Mouse (Mus musculus): Measurements from ENCODE around the gene Arhgef15. TPM values are rescaled to one million over a fixed set of nuclear protein-coding genes. Genes with fewer than 3 reads are reported as not detected.
"Not testable (repeated sequence)": the region's sequence is repeated elsewhere in the genome, so short reads cannot be mapped to it uniquely, and the experiment has no call there.

The Arhgef15 gene
- polyA plus RNA-seq, 1 experiment: 4.5 TPM

GRCm38 (mm10) chr11:68946001-68946400 lies 11.3 kb downstream of the Arhgef15 start:
- Histone ChIP-seq H3K4me1 (ENCODE audit: control insufficient read depth, insufficient read depth, low read length) (no peaks in the 10 kb centered on the region), H3K4me3 (replicated peaks; ENCODE audit: control insufficient read depth, low read depth, low read length) (no peak overlapping the region), H3K27ac (ENCODE audit: control insufficient read depth, insufficient read depth, low read depth, low read length, poor library complexity) (no peak overlapping the region)
- TF ChIP-seq CTCF (IDR thresholded peaks at IDR 0.05; ENCODE audit: control insufficient read depth, insufficient read depth, low read length) (no peak), POLR2A (IDR thresholded peaks at IDR 0.05; ENCODE audit: borderline replicate concordance, control insufficient read depth, low read depth, low read length) (no peak)
- WGBS: 80% methylated on average over 4 of the region's 4 CpGs

GRCm38 (mm10) chr11:68945245-68945644 lies 12.0 kb downstream of the Arhgef15 start:
- WGBS: 63% methylated on average over 2 of the region's 2 CpGs
- H3K4me1 ChIP-seq (ENCODE audit: control insufficient read depth, insufficient read depth, low read length): no peaks in the 10 kb centered on the region
- TF ChIP-seq POLR2A (IDR thresholded peaks at IDR 0.05; ENCODE audit: borderline replicate concordance, control insufficient read depth, low read depth, low read length) (no peak), CTCF (IDR thresholded peaks at IDR 0.05; ENCODE audit: control insufficient read depth, insufficient read depth, low read length) (no peak)
- no peak overlapping the region for H3K4me3 ChIP-seq (replicated peaks; ENCODE audit: control insufficient read depth, low read depth, low read length)
- H3K27ac ChIP-seq (ENCODE audit: control insufficient read depth, insufficient read depth, low read depth, low read length, poor library complexity): no peak overlapping the region

GRCm38 (mm10) chr11:68942731-68943130 lies 14.5 kb downstream of the Arhgef15 start:
- 88% methylated on average over 8 of the region's 8 CpGs for WGBS
- TF ChIP-seq CTCF (IDR thresholded peaks at IDR 0.05; ENCODE audit: control insufficient read depth, insufficient read depth, low read length): no peak
- TF ChIP-seq POLR2A (IDR thresholded peaks at IDR 0.05; ENCODE audit: borderline replicate concordance, control insufficient read depth, low read depth, low read length): no peak
- Histone ChIP-seq H3K4me1 (ENCODE audit: control insufficient read depth, insufficient read depth, low read length) (no peaks in the 10 kb centered on the region), H3K4me3 (replicated peaks; ENCODE audit: control insufficient read depth, low read depth, low read length) (no peak overlapping the region), H3K27ac (ENCODE audit: control insufficient read depth, insufficient read depth, low read depth, low read length, poor library complexity) (no peak overlapping the region)

- 57% methylated on average over 4 of the region's 4 CpGs for WGBS
- Histone ChIP-seq H3K4me1 (ENCODE audit: control insufficient read depth, insufficient read depth, low read length) (no peaks in the 10 kb centered on the region), H3K27ac (ENCODE audit: control insufficient read depth, insufficient read depth, low read depth, low read length, poor library complexity) (no peak overlapping the region), H3K4me3 (replicated peaks; ENCODE audit: control insufficient read depth, low read depth, low read length) (no peak overlapping the region)
- TF ChIP-seq POLR2A (IDR thresholded peaks at IDR 0.05; ENCODE audit: borderline replicate concordance, control insufficient read depth, low read depth, low read length): no peak
- TF ChIP-seq CTCF (IDR thresholded peaks at IDR 0.05; ENCODE audit: control insufficient read depth, insufficient read depth, low read length): no peak
Observed at GRCm38 (mm10) chr11:68940516-68940915, 16.8 kb downstream of the Arhgef15 start.

GRCm38 (mm10) chr11:68939451-68940304 lies 17.6 kb downstream of the Arhgef15 start:
- peak overlapping the region; percentile 51 for H3K4me3 ChIP-seq (replicated peaks; ENCODE audit: control insufficient read depth, low read depth, low read length)
- no peak overlapping the region for H3K27ac ChIP-seq (ENCODE audit: control insufficient read depth, insufficient read depth, low read depth, low read length, poor library complexity)
- H3K4me1 ChIP-seq (ENCODE audit: control insufficient read depth, insufficient read depth, low read length): no peaks in the 10 kb centered on the region
- WGBS: under 1% methylated on average over 16 of the region's 16 CpGs
- no peak for TF ChIP-seq CTCF (IDR thresholded peaks at IDR 0.05; ENCODE audit: control insufficient read depth, insufficient read depth, low read length)
- no peak; the same call in 1 of the 2 replicates for TF ChIP-seq POLR2A (IDR thresholded peaks at IDR 0.05; ENCODE audit: borderline replicate concordance, control insufficient read depth, low read depth, low read length)

- H3K4me1 ChIP-seq (ENCODE audit: control insufficient read depth, insufficient read depth, low read length); H3K4me3 ChIP-seq (replicated peaks; ENCODE audit: control insufficient read depth, low read depth, low read length); H3K27ac ChIP-seq (ENCODE audit: control insufficient read depth, insufficient read depth, low read depth, low read length, poor library complexity): not testable (repeated sequence)
- WGBS: 83% methylated on average over 4 of the region's 4 CpGs
Observed at GRCm38 (mm10) chr11:68936951-68937350, 20.3 kb downstream of the Arhgef15 start.

DNA sequence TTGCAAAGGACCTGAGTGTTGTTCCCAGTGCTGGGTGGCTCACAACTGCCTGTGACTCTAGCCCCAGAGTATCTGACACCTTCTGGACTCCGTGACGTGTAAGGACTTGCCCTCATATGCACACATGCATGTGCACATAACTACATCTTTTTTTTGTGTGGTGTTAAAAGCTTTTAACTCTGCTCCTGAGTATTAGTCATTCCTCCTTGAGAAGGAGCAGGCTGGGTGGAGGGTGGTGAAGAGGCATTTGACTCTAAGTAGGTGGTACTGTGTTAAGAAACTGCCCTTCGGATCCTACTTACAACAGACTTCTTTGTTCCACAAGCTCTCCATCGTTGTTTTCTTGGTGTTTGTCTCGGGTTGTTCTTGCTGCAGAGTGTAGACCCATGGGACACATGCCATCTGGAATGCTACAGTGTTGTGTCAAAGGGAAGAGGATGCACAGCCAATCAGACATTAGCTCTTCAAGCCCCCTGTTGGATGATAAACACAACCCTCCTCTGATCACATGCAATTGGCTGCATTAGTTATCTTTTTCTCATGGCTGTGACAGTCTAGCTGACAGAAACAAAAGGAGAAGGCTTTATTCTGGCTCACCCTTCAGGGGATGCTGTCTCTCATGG lies 23.3 kb downstream of the Arhgef15 start:
- H3K4me1 ChIP-seq (ENCODE audit: control insufficient read depth, insufficient read depth, low read length): no peaks in the 10 kb centered on the region
- no peak overlapping the region for H3K4me3 ChIP-seq (replicated peaks; ENCODE audit: control insufficient read depth, low read depth, low read length)
- 78% methylated on average over 5 of the region's 5 CpGs for WGBS
- H3K27ac ChIP-seq (ENCODE audit: control insufficient read depth, insufficient read depth, low read depth, low read length, poor library complexity): no peak overlapping the region
- no peak for TF ChIP-seq POLR2A (IDR thresholded peaks at IDR 0.05; ENCODE audit: borderline replicate concordance, control insufficient read depth, low read depth, low read length)
- TF ChIP-seq CTCF (IDR thresholded peaks at IDR 0.05; ENCODE audit: control insufficient read depth, insufficient read depth, low read length): no peak

- H3K4me3 ChIP-seq (replicated peaks; ENCODE audit: control insufficient read depth, low read depth, low read length): no peak overlapping the region
- WGBS: 77% methylated on average over 6 of the region's 6 CpGs
- TF ChIP-seq CTCF (IDR thresholded peaks at IDR 0.05; ENCODE audit: control insufficient read depth, insufficient read depth, low read length): no peak
- TF ChIP-seq POLR2A (IDR thresholded peaks at IDR 0.05; ENCODE audit: borderline replicate concordance, control insufficient read depth, low read depth, low read length): no peak
Observed at GRCm38 (mm10) chr11:68929947-68930346, 27.3 kb downstream of the Arhgef15 start.

More at GRCm38 (mm10) chr11:68929947-68930346, 27.3 kb downstream of the Arhgef15 start:
- no peaks in the 10 kb centered on the region for H3K4me1 ChIP-seq (ENCODE audit: control insufficient read depth, insufficient read depth, low read length)
- H3K27ac ChIP-seq (ENCODE audit: control insufficient read depth, insufficient read depth, low read depth, low read length, poor library complexity): no peak overlapping the region

Data from bone marrow, adult 2 months (tissue).